Mouse (Mus musculus): ENCODE results near the gene Vstm5. TPM values are rescaled to one million over a fixed set of nuclear protein-coding genes. Genes with fewer than 3 reads are reported as not detected.

Gene Vstm5
- polyA plus RNA-seq, 1 experiment from 2014 or later = 4.4 TPM

- H3K27me3 ChIP-seq (replicated peaks; ENCODE audit: control insufficient read depth, insufficient read depth, low read length) = no peaks in the 10 kb centered on the region
- no peak for ATAC-seq
- no peak overlapping the region for H3K4me3 ChIP-seq (ENCODE audit: low read depth, low read length)
- H3K9ac ChIP-seq (ENCODE audit: low read depth, low read length) = no peak overlapping the region
- H3K36me3 ChIP-seq (ENCODE audit: control insufficient read depth, insufficient read depth) = no peaks in the 10 kb centered on the region
- 82% methylated on average over 6 of the region's 6 CpGs for WGBS
- H3K27ac ChIP-seq (ENCODE audit: low read depth, low read length) = no peak overlapping the region
- no peaks in the 10 kb centered on the region for H3K9me3 ChIP-seq (ENCODE audit: control insufficient read depth)
- TF ChIP-seq CTCF (IDR thresholded peaks at IDR 0.05; ENCODE audit: low read depth) = no peak
- peaks cover 8% of the 10 kb centered on the region; the same call in 1 of the 2 replicates for H3K4me1 ChIP-seq (replicated peaks; ENCODE audit: control insufficient read depth, insufficient read depth, low read length)
- H3K4me2 ChIP-seq (replicated peaks; ENCODE audit: low read depth) = peak overlapping the region; percentile 92
These were observed 1.2 kb downstream of the Vstm5 start for GRCm38 (mm10) chr9:15240006-15240405.

- no peaks in the 10 kb centered on the region for H3K36me3 ChIP-seq (ENCODE audit: control insufficient read depth, insufficient read depth)
- no peaks in the 10 kb centered on the region for H3K9me3 ChIP-seq (ENCODE audit: control insufficient read depth)
- no peak overlapping the region for H3K27ac ChIP-seq (ENCODE audit: low read depth, low read length)
- ATAC-seq = no peak
- 75% methylated on average over 6 of the region's 6 CpGs for WGBS
- no peaks in the 10 kb centered on the region for H3K27me3 ChIP-seq (replicated peaks; ENCODE audit: control insufficient read depth, insufficient read depth, low read length)
- H3K4me2 ChIP-seq (replicated peaks; ENCODE audit: low read depth) = no peak overlapping the region
- no peak overlapping the region for H3K9ac ChIP-seq (ENCODE audit: low read depth, low read length)
- peaks cover 15% of the 10 kb centered on the region for H3K4me1 ChIP-seq (replicated peaks; ENCODE audit: control insufficient read depth, insufficient read depth, low read length)
- H3K4me3 ChIP-seq (ENCODE audit: low read depth, low read length) = no peak overlapping the region
- TF ChIP-seq CTCF (IDR thresholded peaks at IDR 0.05; ENCODE audit: low read depth) = no peak
These were observed 2.2 kb downstream of the Vstm5 start for GRCm38 (mm10) chr9:15240863-15241595.

- 29% methylated on average over 9 of the region's 9 CpGs for WGBS
- H3K27ac ChIP-seq (ENCODE audit: low read depth, low read length) = no peak overlapping the region
- H3K27me3 ChIP-seq (replicated peaks; ENCODE audit: control insufficient read depth, insufficient read depth, low read length) = no peaks in the 10 kb centered on the region
- no peak overlapping the region for H3K9ac ChIP-seq (ENCODE audit: low read depth, low read length)
- no peaks in the 10 kb centered on the region for H3K36me3 ChIP-seq (ENCODE audit: control insufficient read depth, insufficient read depth)
- H3K4me3 ChIP-seq (ENCODE audit: low read depth, low read length) = no peak overlapping the region
- H3K9me3 ChIP-seq (ENCODE audit: control insufficient read depth) = no peaks in the 10 kb centered on the region
- peak; percentile 88 for TF ChIP-seq CTCF (IDR thresholded peaks at IDR 0.05; ENCODE audit: low read depth)
- peaks cover 15% of the 10 kb centered on the region for H3K4me1 ChIP-seq (replicated peaks; ENCODE audit: control insufficient read depth, insufficient read depth, low read length)
- ATAC-seq = peak; percentile 46
- H3K4me2 ChIP-seq (replicated peaks; ENCODE audit: low read depth) = peak overlapping the region; percentile 46
These were observed 2.7 kb downstream of the Vstm5 start for GRCm38 (mm10) chr9:15241596-15241939.

GRCm38 (mm10) chr9:15242130-15242529, 3.3 kb downstream of the Vstm5 start:
- no peak overlapping the region for H3K9ac ChIP-seq (ENCODE audit: low read depth, low read length)
- H3K36me3 ChIP-seq (ENCODE audit: control insufficient read depth, insufficient read depth) = no peaks in the 10 kb centered on the region
- 88% methylated on average over 1 of the region's 1 CpGs for WGBS
- TF ChIP-seq CTCF (IDR thresholded peaks at IDR 0.05; ENCODE audit: low read depth) = no peak
- no peaks in the 10 kb centered on the region for H3K9me3 ChIP-seq (ENCODE audit: control insufficient read depth)
- H3K27me3 ChIP-seq (replicated peaks; ENCODE audit: control insufficient read depth, insufficient read depth, low read length) = no peaks in the 10 kb centered on the region
- 0 out of 2 replicates have a peak overlapping the region, but pooled peaks have one; percentile 46 for H3K4me2 ChIP-seq (replicated peaks; ENCODE audit: low read depth)
- no peak for ATAC-seq
- peaks cover 15% of the 10 kb centered on the region for H3K4me1 ChIP-seq (replicated peaks; ENCODE audit: control insufficient read depth, insufficient read depth, low read length)
- H3K4me3 ChIP-seq (ENCODE audit: low read depth, low read length) = no peak overlapping the region
- H3K27ac ChIP-seq (ENCODE audit: low read depth, low read length) = no peak overlapping the region

GRCm38 (mm10) chr9:15245319-15246075, 6.7 kb downstream of the Vstm5 start:
- H3K4me3 ChIP-seq (ENCODE audit: low read depth, low read length) = no peak overlapping the region
- peak; percentile 88 for ATAC-seq
- H3K9me3 ChIP-seq (ENCODE audit: control insufficient read depth) = no peaks in the 10 kb centered on the region
- H3K27me3 ChIP-seq (replicated peaks; ENCODE audit: control insufficient read depth, insufficient read depth, low read length) = no peaks in the 10 kb centered on the region
- no peak overlapping the region for H3K9ac ChIP-seq (ENCODE audit: low read depth, low read length)
- WGBS = 36% methylated on average over 14 of the region's 14 CpGs
- peak overlapping the region; percentile 58 for H3K27ac ChIP-seq (ENCODE audit: low read depth, low read length)
- no peak for TF ChIP-seq CTCF (IDR thresholded peaks at IDR 0.05; ENCODE audit: low read depth)
- H3K36me3 ChIP-seq (ENCODE audit: control insufficient read depth, insufficient read depth) = no peaks in the 10 kb centered on the region
- peaks cover 16% of the 10 kb centered on the region for H3K4me1 ChIP-seq (replicated peaks; ENCODE audit: control insufficient read depth, insufficient read depth, low read length)
- peak overlapping the region; percentile 37; the same call in 1 of the 2 replicates for H3K4me2 ChIP-seq (replicated peaks; ENCODE audit: low read depth)

- H3K4me2 ChIP-seq (replicated peaks; ENCODE audit: low read depth) = no peak overlapping the region
- no peak for TF ChIP-seq CTCF (IDR thresholded peaks at IDR 0.05; ENCODE audit: low read depth)
- no peaks in the 10 kb centered on the region for H3K9me3 ChIP-seq (ENCODE audit: control insufficient read depth)
- no peak overlapping the region for H3K27ac ChIP-seq (ENCODE audit: low read depth, low read length)
- H3K4me3 ChIP-seq (ENCODE audit: low read depth, low read length) = no peak overlapping the region
- no peaks in the 10 kb centered on the region for H3K36me3 ChIP-seq (ENCODE audit: control insufficient read depth, insufficient read depth)
- WGBS = 44% methylated on average over 7 of the region's 7 CpGs
- peaks cover 11% of the 10 kb centered on the region for H3K4me1 ChIP-seq (replicated peaks; ENCODE audit: control insufficient read depth, insufficient read depth, low read length)
- ATAC-seq = no peak
- H3K9ac ChIP-seq (ENCODE audit: low read depth, low read length) = no peak overlapping the region
- H3K27me3 ChIP-seq (replicated peaks; ENCODE audit: control insufficient read depth, insufficient read depth, low read length) = no peaks in the 10 kb centered on the region
These were observed 11.5 kb downstream of the Vstm5 start for GRCm38 (mm10) chr9:15250376-15250775.
